Mouse (Mus musculus): ENCODE results near the gene Cttnbp2.
A peak's percentile ranks its signal among the peaks of the same experiment; 100 is the strongest.

Cttnbp2 gene

GRCm38 (mm10) chr6:18514480-18515352 is at the start of gene Cttnbp2:
Cttnbp2 (minus strand) TSS chr6:18514843.
- peak; percentile 94 for DNase-seq

DNA sequence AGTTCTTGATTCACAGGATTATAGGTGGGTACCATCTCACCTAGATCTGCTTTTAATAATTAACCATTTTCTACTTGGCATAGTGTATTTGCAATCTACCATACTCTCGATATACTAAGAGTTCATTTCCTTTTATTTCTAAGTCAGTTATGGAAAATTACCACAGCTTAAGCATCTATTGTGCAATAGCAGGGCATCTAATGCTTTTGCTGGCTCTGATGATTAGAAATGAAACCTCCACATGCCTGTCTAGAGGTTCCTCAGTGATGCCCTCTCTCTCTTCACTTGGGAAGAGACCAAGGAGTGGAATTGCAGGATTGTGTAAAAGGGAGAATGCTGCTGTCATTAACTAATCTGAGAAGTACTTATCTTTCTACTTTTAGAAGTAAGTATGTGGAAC is 44.4 kb upstream of the Cttnbp2 start:
- no peak for DNase-seq

DNA sequence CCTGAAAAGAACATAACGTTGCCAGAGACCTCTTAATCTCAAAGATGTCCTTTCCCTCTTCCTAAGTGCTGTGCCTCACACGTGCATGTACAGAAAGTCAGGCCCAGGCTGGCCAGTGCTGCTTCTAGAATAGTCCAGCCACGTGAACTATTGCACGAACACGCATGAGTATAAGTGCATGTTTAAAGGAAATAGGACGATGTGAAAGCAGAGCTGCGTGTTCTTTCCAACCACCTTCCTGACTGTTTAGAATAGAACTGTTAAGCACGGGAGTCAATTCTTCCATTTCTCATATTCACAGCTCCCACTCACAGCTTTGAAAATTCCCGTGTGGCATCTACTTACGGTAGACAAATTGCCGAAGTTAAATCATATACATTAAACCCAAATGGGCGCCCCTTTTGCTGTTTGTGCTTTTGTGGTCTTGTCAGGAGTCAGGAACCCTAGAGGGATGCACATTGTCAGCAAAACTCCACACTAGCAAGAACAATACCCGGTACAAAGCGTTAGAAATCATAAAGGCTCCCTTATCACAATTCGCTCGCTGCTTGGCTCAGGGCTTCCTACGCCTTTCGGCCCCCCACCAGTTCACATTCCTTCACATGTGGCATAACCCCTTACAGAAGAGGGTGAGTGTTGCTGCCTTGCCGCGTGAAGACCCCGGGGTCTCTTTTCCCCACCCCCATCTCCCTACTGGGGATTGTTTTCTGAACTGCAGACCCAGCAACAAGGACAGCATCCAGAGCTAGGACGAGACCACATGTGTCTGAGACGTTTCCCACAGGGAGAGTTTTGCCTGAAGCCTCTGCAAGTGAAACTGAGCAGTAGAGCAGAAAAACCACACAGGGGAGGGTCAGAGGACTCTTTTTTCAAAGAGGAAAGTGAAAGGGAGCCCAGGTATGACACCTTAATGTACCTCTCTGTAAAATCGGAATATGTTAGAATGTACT is 33.1 kb upstream of the Cttnbp2 start:
- no peak for DNase-seq

DNA sequence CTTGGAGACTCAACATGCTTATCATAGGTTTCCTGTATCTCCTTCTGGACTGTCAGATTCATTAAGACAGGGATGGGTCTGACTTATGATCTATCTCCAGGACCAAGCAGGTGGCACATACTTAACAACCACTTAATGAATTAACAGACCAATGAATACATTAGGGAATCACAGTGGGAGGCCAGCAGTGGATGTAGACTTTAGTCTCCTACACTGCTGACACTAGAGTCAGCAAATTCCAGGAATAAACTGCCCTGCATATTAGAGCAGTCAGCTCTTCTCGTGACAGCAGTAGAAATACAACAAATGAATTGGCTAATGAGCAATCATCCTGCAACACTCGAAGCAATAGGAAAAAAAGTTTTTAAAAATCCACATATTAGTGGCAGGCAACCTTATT is 29.2 kb upstream of the Cttnbp2 start:
- no peak for DNase-seq

- DNase-seq: no peak
These were observed 25.8 kb upstream of the Cttnbp2 start for GRCm38 (mm10) chr6:18540396-18540795.

- no peak for DNase-seq
These were observed 15.8 kb upstream of the Cttnbp2 start for GRCm38 (mm10) chr6:18530394-18530793.

DNA sequence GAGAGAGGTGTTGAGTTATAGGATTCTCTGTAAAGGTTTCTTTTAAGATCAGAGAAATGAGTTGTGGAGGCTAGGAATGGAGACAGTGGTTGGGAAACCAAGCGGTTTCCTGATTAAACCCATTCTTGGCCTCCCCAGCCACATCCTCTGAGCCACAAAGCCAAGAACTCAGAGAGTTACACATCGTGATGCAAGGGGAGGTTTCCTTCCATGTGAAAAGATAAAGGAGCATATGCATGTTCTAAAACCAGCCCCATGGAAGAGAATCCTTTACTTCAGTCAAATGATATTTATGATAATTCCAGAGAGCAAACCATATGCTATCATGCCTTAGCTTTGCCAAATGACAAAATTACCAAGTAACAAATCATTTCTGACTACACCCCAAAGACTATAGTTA is 3.0 kb upstream of the Cttnbp2 start:
- DNase-seq: no peak

- DNase-seq: peak; percentile 87
These were observed 801 bp downstream of the Cttnbp2 start for GRCm38 (mm10) chr6:18513611-18514473.

DNA sequence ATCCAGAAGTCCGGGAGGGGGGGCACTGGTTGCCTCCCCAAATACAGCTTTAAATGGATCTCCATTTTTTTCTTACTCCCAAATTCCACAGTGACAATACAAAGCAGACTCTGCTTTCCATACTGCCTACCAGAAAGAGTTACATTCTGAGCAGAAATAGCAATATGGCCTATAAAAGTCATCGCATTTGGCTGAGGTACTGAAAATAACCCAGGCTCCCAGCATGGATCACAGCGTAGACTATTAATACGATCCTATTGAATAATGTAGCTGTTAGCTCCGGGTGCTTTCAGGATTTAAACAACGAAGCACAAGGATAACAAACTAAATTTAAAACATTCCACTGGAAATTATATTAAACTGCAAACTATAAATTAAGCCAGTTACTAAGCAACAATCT is 2.8 kb downstream of the Cttnbp2 start:
- no peak for DNase-seq

DNA sequence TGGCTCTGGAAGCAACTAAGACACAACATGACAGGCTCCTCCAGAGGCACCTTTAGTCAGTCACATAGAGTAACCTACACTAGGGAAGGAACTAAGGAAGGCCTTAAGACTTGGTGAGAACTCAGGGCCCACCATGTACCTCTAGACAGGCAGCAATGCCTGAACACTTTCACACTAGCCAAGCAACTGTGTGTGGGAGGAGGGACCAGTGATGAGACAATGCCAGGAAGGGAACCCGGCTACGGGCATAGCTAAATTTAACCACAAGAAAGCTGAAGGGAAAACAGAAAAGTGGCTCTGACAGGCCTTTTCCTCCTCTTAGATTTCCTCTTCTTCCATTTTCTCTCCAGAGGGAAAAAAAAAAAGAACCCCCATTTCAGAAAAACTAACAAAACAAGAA is 6.6 kb downstream of the Cttnbp2 start:
- DNase-seq: no peak

DNA sequence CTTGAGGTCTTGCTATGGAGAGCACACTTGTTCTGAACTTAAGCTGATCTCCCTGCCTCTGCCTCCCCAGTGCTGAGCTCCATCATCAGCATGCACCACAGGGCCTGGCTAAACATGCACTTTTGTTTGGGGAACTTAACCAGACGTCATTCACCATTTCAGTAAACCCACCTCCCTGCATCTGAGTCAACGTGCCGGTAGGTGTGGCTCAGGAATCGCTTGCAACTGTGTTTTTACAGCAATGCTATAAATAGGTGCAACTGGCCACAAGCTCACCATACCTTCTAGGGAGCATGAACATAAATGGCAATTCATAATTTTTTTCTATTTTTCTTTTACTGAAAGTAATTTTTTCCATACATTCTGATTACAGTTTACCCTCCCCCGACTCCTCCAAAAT is 14.8 kb downstream of the Cttnbp2 start:
- DNase-seq: peak; percentile 44

- peak; percentile 24 for DNase-seq
These were observed 21.7 kb downstream of the Cttnbp2 start for GRCm38 (mm10) chr6:18492977-18493376.

DNA sequence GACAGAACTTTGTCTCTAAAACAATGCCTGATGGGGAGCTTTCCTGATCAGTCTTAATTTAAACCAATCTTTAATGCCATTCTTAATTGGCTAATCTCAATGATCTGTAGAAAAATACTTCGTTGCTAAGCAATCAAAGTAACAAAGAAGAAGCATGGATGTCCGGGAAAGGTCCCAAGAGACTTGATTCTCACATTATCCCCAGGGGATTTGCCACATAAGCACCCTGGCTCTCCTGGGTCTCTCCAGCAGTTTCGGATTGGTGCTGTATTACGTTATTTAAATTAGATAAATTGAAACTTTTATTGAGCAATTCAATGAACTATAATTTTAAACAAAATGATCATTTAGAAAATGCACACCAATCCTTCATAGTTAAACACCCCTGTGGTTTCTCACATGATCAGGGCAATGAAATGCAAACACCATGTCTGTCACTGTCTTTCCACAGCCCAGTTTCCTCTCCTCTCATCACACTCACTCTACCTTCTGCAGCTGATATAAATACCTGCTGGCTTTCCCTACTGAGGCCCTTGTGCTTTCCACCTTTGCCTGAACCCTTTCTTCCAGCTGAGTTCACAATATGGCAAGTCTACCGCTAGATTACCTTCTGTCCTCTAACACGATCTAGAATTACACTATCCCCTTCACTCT is 22.3 kb downstream of the Cttnbp2 start:
- no peak for DNase-seq

DNA sequence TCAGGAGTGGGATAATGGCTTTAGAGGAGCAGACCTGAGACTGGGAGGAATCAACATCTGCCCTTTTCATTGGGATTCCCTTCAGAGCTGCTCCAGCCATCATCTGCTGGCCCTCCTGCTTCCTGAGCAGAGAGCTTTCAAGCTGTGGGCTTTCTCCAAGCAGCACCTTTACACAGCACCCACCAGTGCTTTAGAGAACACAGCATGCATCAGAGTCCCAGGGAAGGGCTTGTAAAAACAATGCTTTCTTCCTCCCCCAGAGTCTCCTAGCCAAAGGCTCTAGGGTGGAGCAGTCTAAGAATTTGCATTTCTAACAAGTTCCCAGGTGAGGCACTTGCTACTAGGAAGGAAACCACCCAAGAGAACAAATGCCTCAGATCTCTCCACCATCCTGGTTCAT is 29.6 kb downstream of the Cttnbp2 start:
- DNase-seq: no peak

DNA sequence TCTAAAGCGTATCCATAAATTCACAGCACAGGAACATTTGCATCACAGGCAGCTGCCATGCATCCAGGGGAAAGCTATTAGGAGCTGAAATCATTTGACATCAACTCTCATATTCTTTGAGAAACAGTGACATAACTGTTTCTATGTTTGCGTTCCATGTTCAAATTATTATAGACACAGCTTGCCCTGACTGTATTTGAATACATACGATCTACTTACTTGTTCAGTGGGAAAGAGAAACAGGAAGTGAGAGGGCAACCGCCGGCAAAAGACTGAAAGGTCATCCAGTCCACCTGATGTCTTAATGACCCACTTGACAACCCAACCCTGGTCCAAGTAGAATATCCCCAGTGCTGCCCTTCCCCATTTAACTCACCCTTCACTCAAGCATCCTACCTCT is 30.6 kb downstream of the Cttnbp2 start:
- DNase-seq: peak; percentile 65

DNA sequence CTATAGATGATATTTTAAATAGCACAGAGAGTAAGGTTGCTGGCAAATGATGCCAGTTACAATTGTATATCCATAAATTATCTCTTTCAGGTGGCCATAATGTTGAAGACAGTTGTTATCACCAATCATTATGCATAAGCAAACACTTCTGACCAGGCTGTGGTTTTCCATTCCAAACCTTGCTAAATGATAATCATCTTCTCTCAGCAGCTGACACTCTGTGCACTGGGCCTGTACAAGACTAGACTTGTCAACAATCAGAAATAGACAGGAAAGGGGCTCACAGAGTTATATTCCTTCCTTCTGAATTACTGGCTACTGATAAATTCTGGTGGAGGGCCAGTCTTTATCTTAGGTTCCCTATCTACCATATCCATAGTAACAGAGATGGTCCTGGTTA is 32.1 kb downstream of the Cttnbp2 start:
- DNase-seq: no peak

GRCm38 (mm10) chr6:18481781-18482180 is 32.9 kb downstream of the Cttnbp2 start:
- DNase-seq: peak; percentile 25

DNA sequence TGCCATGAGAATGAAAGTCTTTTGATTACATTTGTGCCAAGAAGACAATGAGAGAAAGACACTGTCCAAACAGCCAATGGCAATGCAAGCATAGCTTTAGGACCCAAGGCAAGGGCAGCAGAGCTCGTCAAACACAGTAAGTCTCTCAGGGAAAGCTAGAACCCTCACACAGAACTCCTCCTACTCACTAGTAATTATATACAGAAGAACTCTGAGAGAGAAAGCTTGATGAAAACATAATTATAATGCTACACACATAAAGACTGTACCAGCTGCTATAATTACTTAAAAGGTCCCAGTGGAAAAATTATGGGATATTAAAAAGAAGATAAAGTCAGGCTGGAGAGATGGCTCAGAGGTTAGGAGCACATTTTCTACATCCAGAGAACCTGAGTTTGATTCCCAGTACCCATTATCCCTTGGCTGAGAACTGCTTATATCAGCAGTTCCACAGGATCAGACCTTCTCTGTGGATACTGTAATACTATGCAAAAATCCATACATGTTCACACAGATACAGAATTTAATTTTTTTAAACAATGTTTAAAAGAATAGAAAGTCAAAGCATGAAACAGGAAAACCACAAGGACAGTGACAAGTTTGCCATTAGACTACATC is 37.2 kb downstream of the Cttnbp2 start:
- peak; percentile 69 for DNase-seq

DNA sequence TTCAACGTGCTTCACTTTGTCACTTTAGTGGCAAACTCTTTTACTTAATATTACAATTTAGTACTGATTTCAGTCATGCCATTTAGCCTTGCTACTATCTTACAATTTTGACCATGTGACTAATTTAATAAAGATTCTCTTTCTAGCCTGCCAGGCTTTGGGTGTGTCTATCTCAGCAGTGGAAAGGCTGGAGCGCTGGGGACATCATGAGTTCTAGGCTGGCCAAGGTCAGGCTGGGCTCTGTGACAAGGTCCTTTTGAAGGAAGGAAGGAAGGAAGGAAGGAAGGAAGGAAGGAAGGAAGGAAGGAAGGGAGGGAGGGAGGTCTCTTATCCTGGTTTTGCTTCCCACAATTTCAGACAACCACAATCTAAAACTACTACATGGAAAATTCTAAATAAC is 39.7 kb downstream of the Cttnbp2 start:
- peak; percentile 77 for DNase-seq

GRCm38 (mm10) chr6:18474541-18474940 is 40.1 kb downstream of the Cttnbp2 start:
- DNase-seq: no peak

- no peak for DNase-seq
These were observed 45.4 kb downstream of the Cttnbp2 start for GRCm38 (mm10) chr6:18469206-18469605.

GRCm38 (mm10) chr6:18467777-18468176 is 46.9 kb downstream of the Cttnbp2 start:
- DNase-seq: no peak

Data from heart, adult 11 months (tissue).